Mouse (Mus musculus) stomach, embryonic 16.5 days (tissue): ENCODE results near the gene Gm14399. TPM values are rescaled to one million over a fixed set of nuclear protein-coding genes. Genes with fewer than 3 reads are reported as not detected.
"Not testable (repeated sequence)": the region's sequence is repeated elsewhere in the genome, so short reads cannot be mapped to it uniquely, and the experiment has no call there.

Experiments used
- ATAC-seq: fragments of 200-750 bp; cut with Nextera tagmentation; 2 replicates; pipeline ENCODE4 v1.8.0; 2017; ENCODE audit warnings: moderate number of reproducible peaks, moderate TSS enrichment; ENCODE audit not compliant: insufficient read depth, low FRiP score
- H3K27ac ChIP-seq: fragments of 300-500 bp; sonication (generic); 2 replicates; pipeline ENCODE4 v1.5.1; 2014; ENCODE audit warnings: low read length
- H3K27me3 ChIP-seq: fragments of 300-500 bp; sonication (generic); 2 replicates; pipeline ENCODE4 v1.6.1; 2014; ENCODE audit warnings: low read length, control low read depth, mixed read lengths; ENCODE audit not compliant: control insufficient read depth, insufficient read depth
- H3K36me3 ChIP-seq: fragments of 300-500 bp; sonication (generic); 2 replicates; pipeline ENCODE4 v1.6.1; 2014; ENCODE audit warnings: low read length; ENCODE audit not compliant: control insufficient read depth, insufficient read depth
- H3K4me1 ChIP-seq: fragments of 300-500 bp; sonication (generic); 2 replicates; pipeline ENCODE4 v1.6.1; 2014; ENCODE audit warnings: low read length, control low read depth, mixed read lengths; ENCODE audit not compliant: control insufficient read depth, insufficient read depth
- H3K4me2 ChIP-seq: fragments of 300-500 bp; sonication (generic); 2 replicates; pipeline ENCODE4 v1.6.1; 2014; ENCODE audit warnings: low read depth, low read length, mixed read lengths
- H3K4me3 ChIP-seq: fragments of 300-500 bp; sonication (generic); replicated peaks from 2 replicates; pipeline ENCODE4 v1.5.1; 2014; ENCODE audit warnings: mild to moderate bottlenecking, low read length
- H3K9ac ChIP-seq: fragments of 300-500 bp; sonication (generic); 2 replicates; pipeline ENCODE4 v1.6.1; 2014; ENCODE audit warnings: low read length
- H3K9me3 ChIP-seq: fragments of 300-500 bp; sonication (generic); replicated peaks from 2 replicates; pipeline ENCODE4 v1.6.1; 2016; ENCODE audit warnings: low read length, control low read depth; ENCODE audit not compliant: control insufficient read depth
- WGBS: fragments of 180-500 bp; shearing (Covaris S2); extraction: QIAGEN DNeasy Blood & Tissue Kit; methylation state at CpG from one replicate; pipeline ENCODE4 v1.1.7; 2014; 5-methylcytosine and 5-hydroxymethylcytosine counted together
- polyA plus RNA-seq: library from polyadenylated mRNA; unstranded; fragments of >200 nt; fragmentation: Nextera tagmentation; extraction: Ambion mirVana; gene quantifications from 2 replicates; pipeline ENCODE4 v1.2.1, GENCODE M21; 2015

Gm14399 gene
- 6.2 and 6.8 TPM in 2 replicates for polyA plus RNA-seq

DNA sequence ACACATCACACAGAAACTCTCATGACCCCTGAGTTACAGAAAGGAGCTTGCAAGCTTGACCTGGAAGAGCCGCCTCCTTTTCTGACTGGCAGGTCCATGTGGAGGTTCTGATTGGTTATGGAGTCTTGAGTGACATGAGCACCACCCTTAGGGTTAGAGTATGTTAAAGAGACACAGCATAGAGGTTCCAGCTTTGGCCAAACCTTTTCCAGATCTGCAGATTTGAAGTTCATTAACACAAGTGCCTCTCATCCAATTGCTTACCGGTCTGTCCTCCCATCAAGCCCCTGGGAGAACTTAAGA lies at the start of gene Gm14399:
Gm14399 (minus strand) TSS at position 20 of the 303 bp plus-strand sequence.
- Histone ChIP-seq H3K4me2 (peak within 1 kb of the TSS; percentile 27; the same call in 1 of the 2 replicates), H3K9ac (peak within 1 kb of the TSS; percentile 63), H3K4me3 (peak within 1 kb of the TSS; percentile 47)
- H3K27me3 ChIP-seq, H3K4me1 ChIP-seq, H3K9me3 ChIP-seq, H3K36me3 ChIP-seq, H3K27ac ChIP-seq, ATAC-seq: not testable (repeated sequence)
- WGBS = 0% methylated on average over 1 of the region's 2 CpGs

DNA sequence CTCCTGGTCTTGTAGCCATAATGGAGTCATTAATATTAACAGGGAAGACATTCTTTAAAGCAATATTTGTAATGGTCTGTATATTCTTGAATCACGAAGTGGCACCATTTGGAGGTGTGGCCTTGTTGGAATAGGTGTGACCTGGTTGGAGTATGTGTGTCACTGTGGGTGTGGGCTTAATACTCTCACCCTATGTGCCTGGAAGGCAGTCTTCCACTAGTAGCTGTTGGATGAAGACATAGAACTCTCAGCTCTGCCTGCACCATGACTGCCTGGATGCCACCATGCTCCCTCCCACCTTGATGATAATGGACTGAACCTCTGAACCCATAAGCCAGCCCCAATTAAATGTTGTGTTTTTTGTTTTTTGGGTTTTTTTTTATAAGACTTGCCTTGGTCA lies 37.2 kb upstream of the Gm14399 start:
- not testable (repeated sequence) for ATAC-seq, H3K4me3 ChIP-seq, H3K27ac ChIP-seq, H3K4me2 ChIP-seq, H3K9ac ChIP-seq, H3K4me1 ChIP-seq, H3K36me3 ChIP-seq, H3K9me3 ChIP-seq, H3K27me3 ChIP-seq
- 29% methylated on average over 1 of the region's 1 CpGs for WGBS

- no peak overlapping the region for H3K4me2 ChIP-seq
- WGBS = 83% methylated on average over 6 of the region's 6 CpGs
- no peak overlapping the region for H3K4me3 ChIP-seq
- no peak overlapping the region for H3K27ac ChIP-seq
- H3K27me3 ChIP-seq = no peaks in the 10 kb centered on the region
- H3K9me3 ChIP-seq = no peaks in the 10 kb centered on the region
- no peak overlapping the region for H3K9ac ChIP-seq
- no peaks in the 10 kb centered on the region for H3K36me3 ChIP-seq
- no peaks in the 10 kb centered on the region for H3K4me1 ChIP-seq
- ATAC-seq = no peak
These were observed 34.5 kb upstream of the Gm14399 start for GRCm38 (mm10) chr2:175176312-175176711.

DNA sequence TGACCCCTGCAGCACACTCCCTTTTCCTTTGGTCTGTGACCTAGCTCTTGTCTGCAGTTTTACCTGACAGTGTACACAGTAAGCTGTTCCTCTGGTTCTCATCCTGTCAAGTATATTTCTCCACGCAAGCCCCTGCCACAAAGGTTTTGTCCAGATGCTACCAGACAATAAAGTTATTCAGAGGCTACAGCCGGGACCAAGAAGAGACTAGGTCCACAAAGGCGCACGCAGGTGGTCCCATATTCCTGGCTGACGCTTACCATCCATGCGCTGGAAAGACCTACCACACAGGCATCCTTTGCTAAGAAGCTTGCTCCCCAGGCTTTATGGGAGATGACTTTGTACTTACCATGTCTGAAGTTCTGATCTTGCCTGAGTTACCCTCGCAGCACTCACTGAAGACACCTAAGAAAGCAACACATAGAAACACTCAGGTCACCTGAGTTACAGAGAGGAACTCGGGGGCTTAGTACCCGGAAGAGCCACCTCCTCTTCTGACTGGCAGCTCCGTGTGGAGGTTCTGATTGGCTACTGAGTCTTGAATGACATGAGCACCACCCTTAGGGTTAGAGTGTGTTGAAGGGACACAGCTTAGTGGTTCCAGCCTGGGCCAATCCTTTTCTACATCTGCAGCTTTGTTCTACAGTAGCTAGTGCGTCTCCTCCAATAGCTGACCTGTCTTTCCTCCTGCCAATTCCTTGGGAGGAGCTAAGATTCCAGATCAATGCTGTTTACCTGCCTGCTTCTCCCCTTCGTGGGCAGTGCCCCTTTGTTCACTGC lies 33.8 kb upstream of the Gm14399 start, which contains the start of gene Gm14443:
Gm14443 (minus strand) TSS at position 471 of the 780 bp plus-strand sequence.
- 71% methylated on average over 12 of the region's 12 CpGs for WGBS
- H3K36me3 ChIP-seq, H3K27me3 ChIP-seq, H3K4me3 ChIP-seq, ATAC-seq, H3K9me3 ChIP-seq, H3K27ac ChIP-seq, H3K4me1 ChIP-seq, H3K9ac ChIP-seq, H3K4me2 ChIP-seq: not testable (repeated sequence)

GRCm38 (mm10) chr2:175174058-175174457 lies 32.2 kb upstream of the Gm14399 start:
- 83% methylated on average over 2 of the region's 2 CpGs for WGBS

GRCm38 (mm10) chr2:175172906-175173595 lies 31.2 kb upstream of the Gm14399 start:
- H3K36me3 ChIP-seq, H3K4me2 ChIP-seq, H3K9me3 ChIP-seq, H3K9ac ChIP-seq, H3K27ac ChIP-seq, H3K4me3 ChIP-seq, H3K4me1 ChIP-seq, ATAC-seq, H3K27me3 ChIP-seq: not testable (repeated sequence)
- WGBS = 88% methylated on average over 3 of the region's 3 CpGs

More at GRCm38 (mm10) chr2:175174058-175174457, 32.2 kb upstream of the Gm14399 start:
- H3K4me3 ChIP-seq, H3K9me3 ChIP-seq, ATAC-seq, H3K36me3 ChIP-seq, H3K27me3 ChIP-seq, H3K27ac ChIP-seq, H3K9ac ChIP-seq, H3K4me2 ChIP-seq, H3K4me1 ChIP-seq: not testable (repeated sequence)

- 83% methylated on average over 3 of the region's 3 CpGs for WGBS
- H3K4me1 ChIP-seq = no peaks in the 10 kb centered on the region
- H3K9me3 ChIP-seq = no peaks in the 10 kb centered on the region
- H3K9ac ChIP-seq = no peak overlapping the region
- H3K27ac ChIP-seq = no peak overlapping the region
- H3K4me3 ChIP-seq = no peak overlapping the region
- H3K27me3 ChIP-seq = no peaks in the 10 kb centered on the region
- no peak for ATAC-seq
- H3K36me3 ChIP-seq = no peaks in the 10 kb centered on the region
- no peak overlapping the region for H3K4me2 ChIP-seq
These were observed 30.3 kb upstream of the Gm14399 start for GRCm38 (mm10) chr2:175172123-175172522.

- H3K36me3 ChIP-seq, ATAC-seq, H3K4me3 ChIP-seq, H3K27me3 ChIP-seq, H3K4me1 ChIP-seq, H3K27ac ChIP-seq, H3K4me2 ChIP-seq, H3K9me3 ChIP-seq, H3K9ac ChIP-seq: not testable (repeated sequence)
- WGBS = 82% methylated on average over 2 of the region's 2 CpGs
These were observed 25.1 kb upstream of the Gm14399 start for GRCm38 (mm10) chr2:175166870-175167269.

DNA sequence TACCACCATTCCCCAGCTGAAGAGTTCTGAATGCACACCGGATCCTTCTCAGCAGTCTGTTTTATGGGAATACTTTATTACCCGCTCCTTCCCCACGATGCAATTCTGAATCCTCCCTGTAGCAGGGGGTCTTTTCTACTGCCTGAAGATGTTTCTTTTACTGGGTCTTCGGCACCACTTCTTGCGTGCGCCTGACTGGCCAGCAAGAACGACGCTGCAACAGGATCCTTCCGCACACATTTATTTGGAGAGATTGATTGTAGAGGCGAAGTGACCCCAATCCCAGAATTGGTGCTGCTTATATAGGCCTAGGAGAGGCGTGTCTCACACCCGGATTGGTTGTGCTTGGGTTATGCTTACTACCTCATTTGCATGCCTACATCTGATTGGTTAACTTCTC lies 23.3 kb upstream of the Gm14399 start:
- ATAC-seq, H3K4me3 ChIP-seq, H3K27me3 ChIP-seq, H3K9ac ChIP-seq, H3K36me3 ChIP-seq, H3K27ac ChIP-seq, H3K4me2 ChIP-seq, H3K4me1 ChIP-seq, H3K9me3 ChIP-seq: not testable (repeated sequence)
- 97% methylated on average over 12 of the region's 12 CpGs for WGBS
